Mouse (Mus musculus) layer of hippocampus, adult 11-12 months (tissue): ENCODE results near the gene Alcam.

Experiments used
- DNase-seq: peaks from one replicate; pipeline ENCODE4 v3.0.0; 2022; ENCODE audit warnings: low spot score

Gene Alcam

DNA sequence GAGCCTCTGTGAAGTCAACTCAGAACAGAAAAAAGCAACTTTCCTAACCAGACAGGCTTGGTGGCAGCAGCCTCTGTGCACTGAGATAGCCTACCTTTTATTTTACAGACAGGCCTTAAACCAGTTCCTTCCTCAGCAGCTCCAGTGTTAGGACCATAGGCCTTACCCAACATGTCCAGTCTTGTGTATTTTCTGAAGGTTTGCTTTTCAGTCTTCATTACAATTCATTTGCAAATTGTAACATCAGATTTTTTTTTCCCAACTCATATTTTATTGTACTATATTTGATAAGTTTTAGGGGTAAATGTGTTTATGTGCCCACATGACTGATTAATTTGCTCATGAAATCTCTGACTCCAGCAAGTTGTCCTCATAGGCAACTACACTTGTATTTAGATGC, 14.3 kb downstream of the Alcam start:
- DNase-seq = no peak

- DNase-seq = no peak
Observed at GRCm38 (mm10) chr16:52439007-52439406, 14.9 kb downstream of the Alcam start.

DNA sequence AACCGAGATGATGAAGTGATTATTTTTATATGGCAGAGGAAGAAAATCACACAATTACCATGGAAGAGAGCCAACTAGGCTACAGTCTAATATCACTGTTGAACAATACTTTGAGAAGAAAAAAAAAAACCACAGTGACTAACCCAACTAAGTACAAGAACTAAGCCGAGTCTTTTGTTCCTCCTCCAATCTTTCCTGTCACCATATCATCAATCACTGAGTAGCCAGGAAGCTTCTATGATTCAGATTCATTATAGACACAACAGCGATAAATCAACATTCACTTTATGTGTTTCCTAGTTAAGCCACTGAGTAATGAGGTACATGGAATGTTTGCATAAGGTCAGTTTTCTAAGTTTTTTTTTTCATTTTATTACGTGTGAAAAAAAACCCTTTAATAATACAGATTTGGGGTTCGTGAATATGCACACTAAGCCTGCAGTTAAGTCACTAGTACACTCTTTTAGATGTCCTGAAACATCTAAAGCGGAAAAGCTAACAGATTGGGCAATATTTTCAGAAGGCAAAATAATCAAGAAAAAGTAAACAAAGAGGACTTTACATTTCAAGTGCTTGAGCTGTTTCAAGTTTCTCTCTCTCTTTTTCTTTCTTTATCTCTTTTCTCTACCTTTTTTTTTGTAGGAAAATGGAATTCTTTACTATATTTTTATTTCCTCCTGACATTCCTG, 15.5 kb downstream of the Alcam start:
- DNase-seq = no peak

DNA sequence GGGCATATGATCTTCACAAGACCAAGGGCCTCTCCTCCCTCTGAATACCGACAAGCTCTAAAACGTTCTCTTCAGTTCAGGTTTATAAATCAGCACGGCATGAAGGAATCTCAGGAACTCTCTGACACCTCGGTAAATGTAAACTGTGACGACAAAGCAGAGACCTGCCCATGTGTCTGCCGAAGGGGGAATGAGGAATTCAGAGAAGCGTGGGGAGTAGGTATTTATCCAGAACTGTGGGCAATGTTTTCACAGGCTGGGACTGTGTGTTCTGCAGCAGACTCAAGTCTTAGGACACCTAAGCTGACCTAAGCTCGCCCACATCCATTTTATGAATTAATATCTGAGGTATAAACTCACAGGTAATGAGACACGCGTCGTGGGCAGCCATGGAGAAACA, 20.7 kb downstream of the Alcam start:
- DNase-seq = no peak

DNA sequence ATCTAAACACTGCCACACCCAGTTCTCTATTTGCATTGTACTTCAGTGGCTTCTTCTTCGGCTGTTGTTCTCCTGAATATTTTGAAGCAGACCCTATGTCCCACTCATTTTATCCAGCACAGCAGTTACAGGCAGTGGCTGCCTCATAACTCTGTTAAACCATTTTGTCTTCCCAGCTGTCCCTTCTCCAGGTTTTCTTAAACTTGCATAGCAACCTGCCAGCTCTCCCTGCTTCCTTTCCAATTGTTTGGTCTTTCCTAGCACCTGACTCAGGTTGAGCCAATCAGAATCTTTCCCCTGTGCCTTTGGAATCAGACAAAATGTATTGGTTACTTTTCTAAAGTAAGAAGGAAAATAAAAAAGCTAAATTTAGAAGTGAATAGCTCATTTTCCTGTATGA, 21.8 kb downstream of the Alcam start:
- no peak for DNase-seq

DNA sequence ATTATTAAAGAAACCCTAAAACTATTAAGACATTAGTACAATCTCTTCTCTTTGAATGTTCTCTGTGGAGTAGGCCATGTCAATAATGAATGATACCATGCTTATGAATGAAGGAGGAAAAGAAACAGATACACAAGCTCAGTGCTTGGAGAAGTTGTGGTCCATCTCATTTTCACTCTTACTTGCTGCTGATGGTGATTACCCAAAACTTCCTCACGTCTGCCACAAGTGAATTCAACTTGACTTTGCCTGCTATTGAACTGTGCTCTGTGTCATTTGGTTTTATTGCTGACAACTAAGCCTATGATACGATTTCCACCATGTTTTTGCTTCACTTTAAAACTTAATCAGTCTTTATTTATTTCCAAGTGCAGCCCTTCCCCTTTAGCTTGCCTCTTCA, 22.3 kb downstream of the Alcam start:
- DNase-seq = no peak

GRCm38 (mm10) chr16:52430073-52430472, 23.8 kb downstream of the Alcam start:
- DNase-seq = no peak

GRCm38 (mm10) chr16:52429661-52430060, 24.2 kb downstream of the Alcam start:
- DNase-seq = no peak

- peak; percentile 72 for DNase-seq
Observed at GRCm38 (mm10) chr16:52428505-52428904, 25.4 kb downstream of the Alcam start.

- DNase-seq = no peak
Observed at GRCm38 (mm10) chr16:52418568-52419158, 35.2 kb downstream of the Alcam start.

- no peak for DNase-seq
Observed at GRCm38 (mm10) chr16:52417982-52418381, 35.9 kb downstream of the Alcam start.

DNA sequence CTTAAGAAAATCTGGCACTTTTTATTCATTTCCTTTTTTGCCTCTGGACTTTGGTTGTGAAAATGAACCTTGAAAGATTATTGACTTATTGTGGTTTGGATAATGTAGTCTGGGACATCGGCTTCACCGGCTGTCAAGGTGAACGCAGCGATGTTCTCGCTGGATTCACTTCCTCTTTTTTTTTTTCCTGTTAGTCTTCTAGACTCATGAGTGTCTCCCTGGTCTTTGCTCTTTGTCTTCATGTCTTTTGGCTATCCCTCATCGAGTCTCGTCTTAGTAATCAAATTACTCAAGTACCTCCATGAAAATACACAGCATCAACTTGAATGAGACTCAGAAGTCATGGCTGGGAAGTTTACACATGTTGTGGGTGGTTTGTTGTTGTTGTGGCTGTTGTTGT, 36.7 kb downstream of the Alcam start:
- DNase-seq = no peak

GRCm38 (mm10) chr16:52413714-52414113, 40.2 kb downstream of the Alcam start:
- DNase-seq = no peak

DNA sequence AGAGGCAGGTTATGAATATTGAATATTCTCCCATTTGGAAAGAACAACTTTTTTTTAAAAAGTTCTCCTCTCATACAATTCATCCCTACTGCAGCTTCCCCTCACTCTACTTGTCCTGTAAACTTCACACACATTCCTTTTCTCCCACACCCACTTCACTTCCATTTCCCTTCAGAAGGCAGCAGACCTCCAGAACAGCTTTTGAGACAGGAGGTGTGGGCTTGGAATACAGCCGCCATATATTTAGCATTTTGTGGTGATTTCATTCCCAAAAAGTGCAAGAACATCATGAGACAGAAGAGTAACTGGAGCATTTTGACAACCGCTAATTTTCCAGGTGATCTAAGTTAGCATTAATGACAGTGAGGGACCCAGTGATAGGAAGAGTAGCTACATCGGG, 47.8 kb downstream of the Alcam start:
- no peak for DNase-seq

DNA sequence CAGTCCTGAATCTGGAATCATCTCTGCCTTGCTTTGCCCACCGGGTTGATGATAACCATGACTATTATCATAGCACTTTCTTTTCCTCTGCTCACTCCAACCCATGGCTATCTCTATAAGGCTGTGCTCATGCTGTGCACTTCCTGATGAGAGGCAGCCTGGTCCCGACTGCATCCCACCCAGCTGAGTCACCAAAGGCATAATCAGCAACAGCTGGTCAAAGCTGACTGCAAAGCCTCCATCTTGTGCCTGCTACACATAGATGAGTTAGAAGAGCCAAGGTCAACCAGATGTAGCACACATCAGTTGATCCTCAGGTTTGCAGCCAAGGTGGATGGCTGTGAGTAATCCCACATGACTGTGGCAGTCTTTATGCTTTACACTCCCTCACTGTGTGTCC, 48.6 kb downstream of the Alcam start:
- DNase-seq = no peak

- DNase-seq = no peak
Observed at GRCm38 (mm10) chr16:52399112-52399511, 54.8 kb downstream of the Alcam start.

DNA sequence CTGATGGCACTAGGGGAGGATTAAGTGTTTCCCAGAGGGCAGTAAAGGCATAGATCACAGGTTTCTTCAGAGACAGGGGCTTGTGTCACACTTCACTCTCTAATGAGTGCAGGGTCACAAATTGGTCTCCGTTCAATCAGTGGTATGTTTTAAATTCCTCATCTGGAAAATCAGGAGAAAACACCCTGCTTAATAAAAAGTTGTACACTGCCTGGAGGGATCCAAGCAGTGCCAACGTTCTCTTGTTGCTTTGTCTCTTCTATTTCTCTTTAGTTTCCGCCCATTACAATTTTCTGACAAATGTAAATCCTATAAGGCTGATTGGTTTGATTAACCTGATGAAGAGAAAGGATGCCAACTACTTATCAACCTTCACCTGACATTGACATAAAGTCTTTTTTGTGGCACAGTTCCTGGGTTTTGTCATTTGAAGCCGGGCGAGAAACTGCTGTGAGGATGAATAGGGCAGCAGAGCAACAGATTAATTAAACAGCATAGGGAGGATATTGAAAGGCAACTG, 67.0 kb downstream of the Alcam start:
- DNase-seq = no peak

DNA sequence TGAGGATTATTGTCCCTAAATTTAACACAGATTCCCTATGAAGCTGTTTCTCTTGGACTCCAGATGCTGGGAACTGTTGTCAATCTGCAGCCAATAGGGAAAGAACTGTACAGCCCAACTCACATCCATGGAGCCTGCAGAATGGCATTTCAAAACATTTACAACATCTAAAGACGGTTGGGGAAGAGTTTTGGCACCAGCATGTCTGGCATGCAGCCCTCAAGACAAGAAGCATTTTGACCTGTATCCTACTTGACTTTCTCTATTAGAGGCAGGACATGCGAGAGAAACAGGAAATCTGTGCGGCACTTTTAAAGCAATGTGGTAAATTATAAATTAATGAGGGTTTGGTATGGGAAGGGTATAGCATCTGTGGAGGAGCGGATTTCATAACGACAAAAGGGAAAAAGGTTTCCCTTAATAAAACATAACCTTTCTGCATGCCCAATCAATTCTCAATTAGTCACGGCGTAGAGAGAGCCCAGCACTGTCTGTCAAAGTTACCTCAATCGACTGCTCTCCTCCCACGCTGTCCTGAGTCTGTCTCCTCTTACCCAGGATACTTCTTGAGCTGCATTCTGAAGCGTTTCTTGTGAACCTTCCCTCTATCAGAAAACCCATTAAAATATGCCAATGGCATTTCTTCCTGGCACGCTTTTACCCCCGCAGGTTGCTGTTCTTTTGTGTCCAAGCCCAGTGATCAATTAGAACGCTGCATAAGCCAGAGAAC, 70.3 kb downstream of the Alcam start:
- no peak for DNase-seq

DNA sequence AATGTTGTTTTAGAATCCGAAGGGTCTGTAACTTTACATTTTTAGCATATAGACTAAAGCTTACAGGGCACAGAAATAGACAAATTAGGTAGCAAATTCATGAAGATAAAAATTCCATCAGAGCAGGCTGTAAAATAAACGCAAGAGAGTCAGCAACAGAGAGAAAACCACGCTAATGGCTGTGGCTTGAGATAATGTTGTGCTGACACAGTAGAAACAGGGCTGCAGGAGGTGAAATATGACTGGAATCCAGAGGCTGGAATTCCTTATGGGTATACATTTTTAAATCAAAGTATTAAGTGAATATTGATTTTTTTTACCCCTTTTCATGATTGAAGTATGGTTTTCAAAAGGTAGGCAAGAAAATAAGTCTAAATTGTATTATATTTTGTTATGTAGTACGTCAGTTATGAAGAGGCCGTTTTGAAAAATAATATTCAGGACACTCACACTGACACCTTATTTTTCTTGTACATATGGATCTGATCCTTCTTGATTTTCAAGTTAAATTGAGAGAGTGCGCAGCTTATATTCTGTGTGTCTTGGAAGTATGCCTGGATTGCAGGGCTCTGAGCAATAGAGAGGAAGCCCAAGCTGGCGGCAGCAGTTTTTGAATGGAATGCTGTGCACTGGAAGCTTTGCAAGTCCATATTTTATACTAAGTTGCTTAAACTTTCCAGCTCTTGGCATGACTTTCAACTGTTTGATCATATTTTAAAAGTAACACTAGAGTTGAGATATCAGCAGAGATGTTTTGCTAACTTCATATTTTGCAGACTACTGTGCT, 74.9 kb downstream of the Alcam start:
- no peak for DNase-seq

- no peak for DNase-seq
Observed at GRCm38 (mm10) chr16:52376827-52377226, 77.0 kb downstream of the Alcam start.

- DNase-seq = no peak
Observed at GRCm38 (mm10) chr16:52371956-52372355, 81.9 kb downstream of the Alcam start.

- DNase-seq = no peak
Observed at GRCm38 (mm10) chr16:52368521-52368920, 85.4 kb downstream of the Alcam start.
